Mouse (Mus musculus) kidney, postnatal 0 days (tissue): ENCODE results near the gene Clic3. TPM values are rescaled to one million over a fixed set of nuclear protein-coding genes. Genes with fewer than 3 reads are reported as not detected.

Experiments
- ATAC-seq: fragments of 200-750 bp; cut with Nextera tagmentation; replicated peaks from 2 replicates; pipeline ENCODE4 v1.8.0; 2017; ENCODE audit warnings: low read depth, moderate number of reproducible peaks, moderate TSS enrichment, moderate library complexity; ENCODE audit not compliant: low FRiP score
- DNase-seq: peaks from one replicate; pipeline ENCODE4 v3.0.0-alpha.2; 2016; ENCODE audit warnings: low spot score
- H3K27ac ChIP-seq: fragments of 300-500 bp; sonication (generic); 2 replicates; pipeline ENCODE4 v1.5.1; 2014; ENCODE audit warnings: mild to moderate bottlenecking
- H3K27me3 ChIP-seq: fragments of 300-500 bp; sonication (generic); 2 replicates; pipeline ENCODE4 v1.6.1; 2014; ENCODE audit warnings: low read length, mixed read lengths; ENCODE audit not compliant: insufficient read depth
- H3K36me3 ChIP-seq: fragments of 300-500 bp; sonication (generic); 2 replicates; pipeline ENCODE4 v1.6.1; 2014; ENCODE audit warnings: low read length, mixed read lengths; ENCODE audit not compliant: insufficient read depth
- H3K4me1 ChIP-seq: fragments of 300-500 bp; sonication (generic); replicated peaks from 2 replicates; pipeline ENCODE4 v1.6.1; 2014; ENCODE audit warnings: antibody characterized with exemption, low read length, mixed read lengths; ENCODE audit not compliant: insufficient read depth
- H3K4me2 ChIP-seq: fragments of 300-500 bp; sonication (generic); 2 replicates; pipeline ENCODE4 v1.6.1; 2014; ENCODE audit warnings: mild to moderate bottlenecking, low read length, moderate library complexity, mixed read lengths
- H3K4me3 ChIP-seq: fragments of 300-500 bp; sonication (generic); replicated peaks from 2 replicates; pipeline ENCODE4 v1.5.1; 2014; ENCODE audit warnings: low read depth, low read length
- H3K9ac ChIP-seq: fragments of 300-500 bp; sonication (generic); 2 replicates; pipeline ENCODE4 v1.6.1; 2014; ENCODE audit warnings: low read depth, low read length
- H3K9me3 ChIP-seq: fragments of 300-500 bp; sonication (generic); replicated peaks from 2 replicates; pipeline ENCODE4 v1.6.1; 2016; ENCODE audit warnings: low read length, inconsistent platforms, mixed read lengths
- CTCF ChIP-seq: IDR thresholded peaks from 2 replicates; pipeline ENCODE4 v1.5.1; 2016; ENCODE audit warnings: antibody characterized with exemption, low read depth, mild to moderate bottlenecking, moderate library complexity
- WGBS: fragments of 180-500 bp; shearing (Covaris S2); extraction: QIAGEN DNeasy Blood & Tissue Kit; methylation state at CpG from one replicate; pipeline ENCODE4 v1.1.7; 2014; 5-methylcytosine and 5-hydroxymethylcytosine counted together
- polyA plus RNA-seq: library from polyadenylated mRNA; unstranded; fragments of >200 nt; fragmentation: Nextera tagmentation; extraction: Ambion mirVana; gene quantifications from 2 replicates; pipeline ENCODE4 v1.2.1, GENCODE M21; 2015

Gene Clic3
- polyA plus RNA-seq, 1 experiment from 2014 or later: 10.3 TPM

GRCm38 (mm10) chr2:25498622-25499478 lies 42.2 kb downstream of the Clic3 start:
- H3K36me3 ChIP-seq: peaks cover 9% of the 10 kb centered on the region; the same call in 1 of the 2 replicates
- WGBS: 70% methylated on average over 15 of the region's 15 CpGs
- no peak overlapping the region for H3K9ac ChIP-seq
- H3K4me3 ChIP-seq: no peak overlapping the region
- ATAC-seq (no peak), DNase-seq (no peak)
- no peak overlapping the region for H3K4me2 ChIP-seq
- no peaks in the 10 kb centered on the region for H3K9me3 ChIP-seq
- H3K4me1 ChIP-seq: peaks cover 15% of the 10 kb centered on the region
- TF ChIP-seq CTCF: peak; percentile 29; the same call in 1 of the 2 replicates
- peak overlapping the region; percentile 83 for H3K27ac ChIP-seq
- no peaks in the 10 kb centered on the region for H3K27me3 ChIP-seq

GRCm38 (mm10) chr2:25500071-25500575 lies 43.5 kb downstream of the Clic3 start:
- no peak for TF ChIP-seq CTCF
- 66% methylated on average over 6 of the region's 6 CpGs for WGBS
- Histone ChIP-seq H3K36me3 (peaks cover 18% of the 10 kb centered on the region), H3K27ac (peak overlapping the region; percentile 76), H3K4me1 (peaks cover 15% of the 10 kb centered on the region), H3K4me3 (peak overlapping the region; percentile 55), H3K4me2 (peak overlapping the region; percentile 48), H3K9me3 (no peaks in the 10 kb centered on the region), H3K9ac (0 out of 2 replicates have a peak overlapping the region, but pooled peaks have one; percentile 44), H3K27me3 (no peaks in the 10 kb centered on the region)
- DNase-seq (no peak), ATAC-seq (peak; percentile 23; the same call in 1 of the 2 replicates)

- Histone ChIP-seq H3K4me1 (peaks cover 15% of the 10 kb centered on the region), H3K4me2 (peak within 1 kb of the TSS; percentile 75), H3K36me3 (peaks cover 25% of the 10 kb centered on the region), H3K9me3 (no peaks in the 10 kb centered on the region), H3K9ac (peak within 1 kb of the TSS; percentile 63), H3K4me3 (peak within 1 kb of the TSS; percentile 55), H3K27ac (peak within 1 kb of the TSS; percentile 76), H3K27me3 (no peaks in the 10 kb centered on the region)
- ATAC-seq (peak; percentile 86), DNase-seq (peak; percentile 97)
- under 1% methylated on average over 39 of the region's 44 CpGs for WGBS
- no peak for TF ChIP-seq CTCF
Measured at GRCm38 (mm10) chr2:25500576-25501405, 44.2 kb downstream of the Clic3 start, which contains the start of gene Fbxw5. Gene Fbxw5, plus strand, starts transcription at chr2:25500750.

GRCm38 (mm10) chr2:25501593-25502486 lies 45.2 kb downstream of the Clic3 start, which contains the start of gene C8g:
Gene C8g, minus strand, starts transcription at chr2:25501719.
- 74% methylated on average over 20 of the region's 20 CpGs for WGBS
- Histone ChIP-seq H3K9ac (peak within 1 kb of the TSS; percentile 63), H3K27me3 (no peaks in the 10 kb centered on the region), H3K9me3 (no peaks in the 10 kb centered on the region), H3K27ac (peak within 1 kb of the TSS; percentile 76), H3K4me2 (peak within 1 kb of the TSS; percentile 75), H3K36me3 (peaks cover 26% of the 10 kb centered on the region), H3K4me1 (peaks cover 15% of the 10 kb centered on the region), H3K4me3 (peak within 1 kb of the TSS; percentile 55)
- DNase-seq (no peak), ATAC-seq (no peak)
- no peak for TF ChIP-seq CTCF

- ATAC-seq: no peak
- Histone ChIP-seq H3K9ac (no peak overlapping the region; the same call in 1 of the 2 replicates), H3K4me2 (no peak overlapping the region), H3K27me3 (no peaks in the 10 kb centered on the region), H3K4me3 (no peak overlapping the region), H3K9me3 (no peaks in the 10 kb centered on the region), H3K36me3 (peaks cover 26% of the 10 kb centered on the region), H3K27ac (no peak overlapping the region), H3K4me1 (peaks cover 15% of the 10 kb centered on the region)
- 89% methylated on average over 3 of the region's 3 CpGs for WGBS
- TF ChIP-seq CTCF: no peak
- DNase-seq: no peak
Measured at GRCm38 (mm10) chr2:25502726-25503125, 46.1 kb downstream of the Clic3 start.
